Mouse (Mus musculus): ENCODE data around the gene Dguok. TPM values are rescaled to one million over a fixed set of nuclear protein-coding genes. Genes with fewer than 3 reads are reported as not detected.

Dguok gene
- polyA plus RNA-seq, 1 experiment: 15.5 TPM

GRCm38 (mm10) chr6:83536028-83536794 is 29.4 kb upstream of the Dguok start, which contains the start of gene Actg2:
TSS of gene Actg2 (minus strand) at chr6:83536265.
- H3K27ac ChIP-seq (ENCODE audit: control insufficient read depth, insufficient read depth, low read depth, low read length): no peak within 1 kb of the TSS

GRCm38 (mm10) chr6:83532608-83533007 is 25.8 kb upstream of the Dguok start:
- no peaks in the 10 kb centered on the region for H3K36me3 ChIP-seq (ENCODE audit: control insufficient read depth, insufficient read depth, low read length)
- H3K4me3 ChIP-seq (ENCODE audit: control insufficient read depth, low read depth, low read length): no peak overlapping the region
- no peaks in the 10 kb centered on the region for H3K4me1 ChIP-seq (ENCODE audit: control insufficient read depth, insufficient read depth, low read length)
- H3K27me3 ChIP-seq (ENCODE audit: control insufficient read depth, insufficient read depth, low read length): no peaks in the 10 kb centered on the region
- no peak overlapping the region for H3K27ac ChIP-seq (ENCODE audit: control insufficient read depth, insufficient read depth, low read depth, low read length)
- TF ChIP-seq CTCF (IDR thresholded peaks at IDR 0.05; ENCODE audit: control insufficient read depth, insufficient read depth, insufficient replicate concordance, low read depth, low read length) (no peak), POLR2A (IDR thresholded peaks at IDR 0.05; ENCODE audit: control insufficient read depth, low read depth, low read length) (no peak)

More at GRCm38 (mm10) chr6:83536028-83536794, 29.4 kb upstream of the Dguok start, which contains the start of gene Actg2:
- no peaks in the 10 kb centered on the region for H3K36me3 ChIP-seq (ENCODE audit: control insufficient read depth, insufficient read depth, low read length)
- no peak within 1 kb of the TSS for H3K4me3 ChIP-seq (ENCODE audit: control insufficient read depth, low read depth, low read length)
- no peaks in the 10 kb centered on the region for H3K4me1 ChIP-seq (ENCODE audit: control insufficient read depth, insufficient read depth, low read length)
- TF ChIP-seq CTCF (IDR thresholded peaks at IDR 0.05; ENCODE audit: control insufficient read depth, insufficient read depth, insufficient replicate concordance, low read depth, low read length) (no peak), POLR2A (IDR thresholded peaks at IDR 0.05; ENCODE audit: control insufficient read depth, low read depth, low read length) (no peak)
- no peaks in the 10 kb centered on the region for H3K27me3 ChIP-seq (ENCODE audit: control insufficient read depth, insufficient read depth, low read length)

GRCm38 (mm10) chr6:83523194-83523593 is 16.4 kb upstream of the Dguok start:
- Histone ChIP-seq H3K4me3 (ENCODE audit: control insufficient read depth, low read depth, low read length) (no peak overlapping the region), H3K27ac (ENCODE audit: control insufficient read depth, insufficient read depth, low read depth, low read length) (no peak overlapping the region), H3K4me1 (ENCODE audit: control insufficient read depth, insufficient read depth, low read length) (no peaks in the 10 kb centered on the region), H3K36me3 (ENCODE audit: control insufficient read depth, insufficient read depth, low read length) (no peaks in the 10 kb centered on the region), H3K27me3 (ENCODE audit: control insufficient read depth, insufficient read depth, low read length) (no peaks in the 10 kb centered on the region)
- TF ChIP-seq CTCF (IDR thresholded peaks at IDR 0.05; ENCODE audit: control insufficient read depth, insufficient read depth, insufficient replicate concordance, low read depth, low read length) (no peak), POLR2A (IDR thresholded peaks at IDR 0.05; ENCODE audit: control insufficient read depth, low read depth, low read length) (no peak)

GRCm38 (mm10) chr6:83521784-83522183 is 15.0 kb upstream of the Dguok start:
- TF ChIP-seq CTCF (IDR thresholded peaks at IDR 0.05; ENCODE audit: control insufficient read depth, insufficient read depth, insufficient replicate concordance, low read depth, low read length): no peak
- no peak for TF ChIP-seq POLR2A (IDR thresholded peaks at IDR 0.05; ENCODE audit: control insufficient read depth, low read depth, low read length)
- Histone ChIP-seq H3K36me3 (ENCODE audit: control insufficient read depth, insufficient read depth, low read length) (no peaks in the 10 kb centered on the region), H3K4me1 (ENCODE audit: control insufficient read depth, insufficient read depth, low read length) (no peaks in the 10 kb centered on the region), H3K4me3 (ENCODE audit: control insufficient read depth, low read depth, low read length) (no peak overlapping the region), H3K27me3 (ENCODE audit: control insufficient read depth, insufficient read depth, low read length) (no peaks in the 10 kb centered on the region), H3K27ac (ENCODE audit: control insufficient read depth, insufficient read depth, low read depth, low read length) (no peak overlapping the region)

GRCm38 (mm10) chr6:83518637-83519036 is 11.9 kb upstream of the Dguok start:
- no peak overlapping the region for H3K4me3 ChIP-seq (ENCODE audit: control insufficient read depth, low read depth, low read length)
- no peaks in the 10 kb centered on the region for H3K4me1 ChIP-seq (ENCODE audit: control insufficient read depth, insufficient read depth, low read length)
- no peak overlapping the region for H3K27ac ChIP-seq (ENCODE audit: control insufficient read depth, insufficient read depth, low read depth, low read length)
- TF ChIP-seq POLR2A (IDR thresholded peaks at IDR 0.05; ENCODE audit: control insufficient read depth, low read depth, low read length) (no peak), CTCF (IDR thresholded peaks at IDR 0.05; ENCODE audit: control insufficient read depth, insufficient read depth, insufficient replicate concordance, low read depth, low read length) (no peak)
- H3K36me3 ChIP-seq (ENCODE audit: control insufficient read depth, insufficient read depth, low read length): no peaks in the 10 kb centered on the region
- H3K27me3 ChIP-seq (ENCODE audit: control insufficient read depth, insufficient read depth, low read length): no peaks in the 10 kb centered on the region

GRCm38 (mm10) chr6:83515172-83515571 is 8.4 kb upstream of the Dguok start:
- no peak for TF ChIP-seq CTCF (IDR thresholded peaks at IDR 0.05; ENCODE audit: control insufficient read depth, insufficient read depth, insufficient replicate concordance, low read depth, low read length)
- TF ChIP-seq POLR2A (IDR thresholded peaks at IDR 0.05; ENCODE audit: control insufficient read depth, low read depth, low read length): no peak
- Histone ChIP-seq H3K4me1 (ENCODE audit: control insufficient read depth, insufficient read depth, low read length) (no peaks in the 10 kb centered on the region), H3K36me3 (ENCODE audit: control insufficient read depth, insufficient read depth, low read length) (no peaks in the 10 kb centered on the region), H3K4me3 (ENCODE audit: control insufficient read depth, low read depth, low read length) (no peak overlapping the region), H3K27ac (ENCODE audit: control insufficient read depth, insufficient read depth, low read depth, low read length) (no peak overlapping the region), H3K27me3 (ENCODE audit: control insufficient read depth, insufficient read depth, low read length) (no peaks in the 10 kb centered on the region)

GRCm38 (mm10) chr6:83512495-83512894 is 5.7 kb upstream of the Dguok start:
- Histone ChIP-seq H3K4me1 (ENCODE audit: control insufficient read depth, insufficient read depth, low read length) (no peaks in the 10 kb centered on the region), H3K36me3 (ENCODE audit: control insufficient read depth, insufficient read depth, low read length) (no peaks in the 10 kb centered on the region), H3K27ac (ENCODE audit: control insufficient read depth, insufficient read depth, low read depth, low read length) (no peak overlapping the region), H3K27me3 (ENCODE audit: control insufficient read depth, insufficient read depth, low read length) (no peaks in the 10 kb centered on the region), H3K4me3 (ENCODE audit: control insufficient read depth, low read depth, low read length) (no peak overlapping the region)
- TF ChIP-seq POLR2A (IDR thresholded peaks at IDR 0.05; ENCODE audit: control insufficient read depth, low read depth, low read length) (no peak), CTCF (IDR thresholded peaks at IDR 0.05; ENCODE audit: control insufficient read depth, insufficient read depth, insufficient replicate concordance, low read depth, low read length) (no peak)
